Mouse (Mus musculus): ENCODE measurements around the gene Stk38. TPM values are rescaled to one million over a fixed set of nuclear protein-coding genes. Genes with fewer than 3 reads are reported as not detected.

The Stk38 gene
- polyA plus RNA-seq, 1 experiment from 2014 or later: 90.4 TPM

GRCm38 (mm10) chr17:29049923-29050322 is 42.1 kb upstream of the Stk38 start:
- no peaks in the 10 kb centered on the region for H3K27me3 ChIP-seq (ENCODE audit: control insufficient read depth, insufficient read depth, low read length)
- H3K36me3 ChIP-seq (ENCODE audit: control insufficient read depth, insufficient read depth): peaks cover 22% of the 10 kb centered on the region
- no peak for ATAC-seq (replicated peaks; ENCODE audit: extremely low read depth, insufficient read depth, low FRiP score)
- no peak overlapping the region for H3K9ac ChIP-seq (ENCODE audit: low read length)
- WGBS: 74% methylated on average over 7 of the region's 7 CpGs
- no peak overlapping the region for H3K27ac ChIP-seq (ENCODE audit: low read length)
- no peak overlapping the region for H3K4me3 ChIP-seq (ENCODE audit: low read length)
- H3K4me1 ChIP-seq (ENCODE audit: control insufficient read depth, insufficient read depth, low read length): peaks cover 20% of the 10 kb centered on the region
- no peak overlapping the region for H3K4me2 ChIP-seq (ENCODE audit: low read depth, low read length)
- H3K9me3 ChIP-seq (replicated peaks; ENCODE audit: control insufficient read depth, low read length): no peaks in the 10 kb centered on the region

- 68% methylated on average over 5 of the region's 5 CpGs for WGBS
- peaks cover 23% of the 10 kb centered on the region for H3K36me3 ChIP-seq (ENCODE audit: control insufficient read depth, insufficient read depth)
- H3K27me3 ChIP-seq (ENCODE audit: control insufficient read depth, insufficient read depth, low read length): no peaks in the 10 kb centered on the region
- no peaks in the 10 kb centered on the region for H3K9me3 ChIP-seq (replicated peaks; ENCODE audit: control insufficient read depth, low read length)
- no peak overlapping the region for H3K4me3 ChIP-seq (ENCODE audit: low read length)
- no peak overlapping the region for H3K9ac ChIP-seq (ENCODE audit: low read length)
- ATAC-seq (replicated peaks; ENCODE audit: extremely low read depth, insufficient read depth, low FRiP score): no peak
- H3K27ac ChIP-seq (ENCODE audit: low read length): no peak overlapping the region
- no peak overlapping the region for H3K4me2 ChIP-seq (ENCODE audit: low read depth, low read length)
- H3K4me1 ChIP-seq (ENCODE audit: control insufficient read depth, insufficient read depth, low read length): peaks cover 20% of the 10 kb centered on the region
Observed at GRCm38 (mm10) chr17:29049508-29049889, 41.7 kb upstream of the Stk38 start.

GRCm38 (mm10) chr17:29048748-29049507 is 41.1 kb upstream of the Stk38 start:
- Histone ChIP-seq H3K4me1 (ENCODE audit: control insufficient read depth, insufficient read depth, low read length) (peaks cover 20% of the 10 kb centered on the region), H3K36me3 (ENCODE audit: control insufficient read depth, insufficient read depth) (peaks cover 28% of the 10 kb centered on the region), H3K27ac (ENCODE audit: low read length) (no peak overlapping the region), H3K4me3 (ENCODE audit: low read length) (no peak overlapping the region), H3K4me2 (ENCODE audit: low read depth, low read length) (no peak overlapping the region), H3K9ac (ENCODE audit: low read length) (no peak overlapping the region), H3K27me3 (ENCODE audit: control insufficient read depth, insufficient read depth, low read length) (no peaks in the 10 kb centered on the region), H3K9me3 (replicated peaks; ENCODE audit: control insufficient read depth, low read length) (no peaks in the 10 kb centered on the region)
- WGBS: 19% methylated on average over 13 of the region's 13 CpGs
- no peak for ATAC-seq (replicated peaks; ENCODE audit: extremely low read depth, insufficient read depth, low FRiP score)

GRCm38 (mm10) chr17:29047697-29048514 is 40.1 kb upstream of the Stk38 start:
- Histone ChIP-seq H3K27me3 (ENCODE audit: control insufficient read depth, insufficient read depth, low read length) (no peaks in the 10 kb centered on the region), H3K4me1 (ENCODE audit: control insufficient read depth, insufficient read depth, low read length) (peaks cover 20% of the 10 kb centered on the region), H3K4me2 (ENCODE audit: low read depth, low read length) (no peak overlapping the region), H3K9me3 (replicated peaks; ENCODE audit: control insufficient read depth, low read length) (no peaks in the 10 kb centered on the region), H3K27ac (ENCODE audit: low read length) (no peak overlapping the region), H3K36me3 (ENCODE audit: control insufficient read depth, insufficient read depth) (peaks cover 37% of the 10 kb centered on the region), H3K4me3 (ENCODE audit: low read length) (no peak overlapping the region), H3K9ac (ENCODE audit: low read length) (no peak overlapping the region)
- no peak for ATAC-seq (replicated peaks; ENCODE audit: extremely low read depth, insufficient read depth, low FRiP score)
- WGBS: 55% methylated on average over 3 of the region's 3 CpGs

GRCm38 (mm10) chr17:29046863-29047262 is 39.1 kb upstream of the Stk38 start:
- Histone ChIP-seq H3K9ac (ENCODE audit: low read length) (no peak overlapping the region), H3K27ac (ENCODE audit: low read length) (no peak overlapping the region), H3K9me3 (replicated peaks; ENCODE audit: control insufficient read depth, low read length) (no peaks in the 10 kb centered on the region), H3K4me3 (ENCODE audit: low read length) (no peak overlapping the region), H3K4me1 (ENCODE audit: control insufficient read depth, insufficient read depth, low read length) (peaks cover 20% of the 10 kb centered on the region), H3K4me2 (ENCODE audit: low read depth, low read length) (no peak overlapping the region), H3K36me3 (ENCODE audit: control insufficient read depth, insufficient read depth) (peaks cover 37% of the 10 kb centered on the region), H3K27me3 (ENCODE audit: control insufficient read depth, insufficient read depth, low read length) (no peaks in the 10 kb centered on the region)
- no peak for ATAC-seq (replicated peaks; ENCODE audit: extremely low read depth, insufficient read depth, low FRiP score)
- 87% methylated on average over 2 of the region's 3 CpGs for WGBS

- peak; percentile 21 for ATAC-seq (replicated peaks; ENCODE audit: extremely low read depth, insufficient read depth, low FRiP score)
- Histone ChIP-seq H3K27ac (ENCODE audit: low read length) (peak overlapping the region; percentile 27), H3K4me1 (ENCODE audit: control insufficient read depth, insufficient read depth, low read length) (peaks cover 19% of the 10 kb centered on the region), H3K27me3 (ENCODE audit: control insufficient read depth, insufficient read depth, low read length) (no peaks in the 10 kb centered on the region), H3K9me3 (replicated peaks; ENCODE audit: control insufficient read depth, low read length) (no peaks in the 10 kb centered on the region), H3K4me2 (ENCODE audit: low read depth, low read length) (no peak overlapping the region), H3K9ac (ENCODE audit: low read length) (no peak overlapping the region), H3K36me3 (ENCODE audit: control insufficient read depth, insufficient read depth) (peaks cover 39% of the 10 kb centered on the region), H3K4me3 (ENCODE audit: low read length) (no peak overlapping the region)
- 52% methylated on average over 12 of the region's 12 CpGs for WGBS
Observed at GRCm38 (mm10) chr17:29045741-29046530, 38.1 kb upstream of the Stk38 start.

GRCm38 (mm10) chr17:29044925-29045319 is 37.1 kb upstream of the Stk38 start:
- ATAC-seq (replicated peaks; ENCODE audit: extremely low read depth, insufficient read depth, low FRiP score): no peak
- H3K4me2 ChIP-seq (ENCODE audit: low read depth, low read length): no peak overlapping the region
- WGBS: 70% methylated on average over 1 of the region's 1 CpGs
- H3K9ac ChIP-seq (ENCODE audit: low read length): no peak overlapping the region
- no peaks in the 10 kb centered on the region for H3K9me3 ChIP-seq (replicated peaks; ENCODE audit: control insufficient read depth, low read length)
- peak overlapping the region; percentile 41; the same call in 1 of the 2 replicates for H3K27ac ChIP-seq (ENCODE audit: low read length)
- H3K4me3 ChIP-seq (ENCODE audit: low read length): no peak overlapping the region
- H3K36me3 ChIP-seq (ENCODE audit: control insufficient read depth, insufficient read depth): peaks cover 47% of the 10 kb centered on the region
- no peaks in the 10 kb centered on the region for H3K27me3 ChIP-seq (ENCODE audit: control insufficient read depth, insufficient read depth, low read length)
- peaks cover 10% of the 10 kb centered on the region for H3K4me1 ChIP-seq (ENCODE audit: control insufficient read depth, insufficient read depth, low read length)

- Histone ChIP-seq H3K4me2 (ENCODE audit: low read depth, low read length) (no peak overlapping the region), H3K9ac (ENCODE audit: low read length) (no peak overlapping the region), H3K27ac (ENCODE audit: low read length) (no peak overlapping the region), H3K36me3 (ENCODE audit: control insufficient read depth, insufficient read depth) (peaks cover 52% of the 10 kb centered on the region), H3K4me1 (ENCODE audit: control insufficient read depth, insufficient read depth, low read length) (peaks cover 13% of the 10 kb centered on the region), H3K27me3 (ENCODE audit: control insufficient read depth, insufficient read depth, low read length) (no peaks in the 10 kb centered on the region), H3K4me3 (ENCODE audit: low read length) (no peak overlapping the region), H3K9me3 (replicated peaks; ENCODE audit: control insufficient read depth, low read length) (no peaks in the 10 kb centered on the region)
- ATAC-seq (replicated peaks; ENCODE audit: extremely low read depth, insufficient read depth, low FRiP score): no peak
- WGBS: 83% methylated on average over 6 of the region's 6 CpGs
Observed at GRCm38 (mm10) chr17:29044146-29044924, 36.5 kb upstream of the Stk38 start.
